Mouse (Mus musculus) MEL (cell line): ENCODE results near the gene Fgfr2.

Experiments
- CHD1 ChIP-seq: IDR thresholded peaks from 2 replicates; pipeline ENCODE4 v1.6.1; 2012; ENCODE audit warnings: low read depth, mild to moderate bottlenecking, inconsistent platforms, low read length, improper control_type of control experiment
- CHD2 ChIP-seq: IDR thresholded peaks from 2 replicates; pipeline ENCODE4 v1.6.1; 2011; ENCODE audit warnings: low read length, improper control_type of control experiment
- CTCF ChIP-seq, 3 experiments: IDR thresholded peaks in 2 of 3; conservative IDR thresholded peaks in 1 of 3; 2 replicates each; pipeline ENCODE4 v1.5.1; 2011 to 2012; ENCODE audit warnings: low read length in 3 of 3, low read depth in 2 of 3, mild to moderate bottlenecking in 2 of 3, improper control_type of control experiment in 1 of 3, inconsistent platforms in 1 of 3, mixed read lengths in 1 of 3, moderate library complexity in 1 of 3; ENCODE audit not compliant: control insufficient read depth in 1 of 3, insufficient read depth in 1 of 3, poor library complexity in 1 of 3, severe bottlenecking in 1 of 3
- ELF1 ChIP-seq: IDR thresholded peaks from 2 replicates; pipeline ENCODE4 v1.6.1; 2014; ENCODE audit warnings: low read depth, mild to moderate bottlenecking, inconsistent platforms, low read length, improper control_type of control experiment, moderate library complexity
- EP300 ChIP-seq, 2 experiments: IDR thresholded peaks; 2 replicates each; pipeline ENCODE4 v1.6.1; 2011; ENCODE audit warnings: improper control_type of control experiment in 2 of 2, low read length in 2 of 2, low read depth in 1 of 2, mild to moderate bottlenecking in 1 of 2
- ETS1 ChIP-seq: IDR thresholded peaks from 2 replicates; pipeline ENCODE4 v1.6.1; 2012; ENCODE audit warnings: low read depth, mild to moderate bottlenecking, inconsistent platforms, low read length, improper control_type of control experiment, moderate library complexity
- JUND ChIP-seq: IDR thresholded peaks from 2 replicates; pipeline ENCODE4 v1.6.1; 2011; ENCODE audit warnings: low read depth, mild to moderate bottlenecking, improper control_type of control experiment, low read length
- MXI1 ChIP-seq: IDR thresholded peaks from 2 replicates; pipeline ENCODE4 v1.6.1; 2011; ENCODE audit warnings: mild to moderate bottlenecking, low read depth, low read length, improper control_type of control experiment
- POLR2A ChIP-seq, 2 experiments: IDR thresholded peaks; 2 replicates each; pipeline ENCODE4 v1.6.1; 2011 to 2012; ENCODE audit warnings: low read length in 2 of 2, mild to moderate bottlenecking in 2 of 2, control low read depth in 1 of 2, improper control_type of control experiment in 1 of 2, low read depth in 1 of 2, moderate library complexity in 1 of 2; ENCODE audit not compliant: control insufficient read depth in 1 of 2, insufficient read depth in 1 of 2, poor library complexity in 1 of 2
- POLR2AphosphoS5 ChIP-seq: IDR thresholded peaks from 2 replicates; pipeline ENCODE4 v1.6.1; 2012; ENCODE audit warnings: low read depth, borderline replicate concordance, mild to moderate bottlenecking, inconsistent platforms, low read length, moderate library complexity, mixed read lengths
- RCOR1 ChIP-seq: IDR thresholded peaks from 2 replicates; pipeline ENCODE4 v1.6.1; 2012; ENCODE audit warnings: low read depth, mild to moderate bottlenecking, inconsistent platforms, low read length, improper control_type of control experiment
- TBP ChIP-seq: IDR thresholded peaks from 2 replicates; pipeline ENCODE4 v1.8.0; 2011; ENCODE audit warnings: low read depth, low read length, improper control_type of control experiment
- TCF12 ChIP-seq: IDR thresholded peaks from 2 replicates; pipeline ENCODE4 v1.6.1; 2014; ENCODE audit warnings: low read depth, mild to moderate bottlenecking, inconsistent platforms, low read length, improper control_type of control experiment, moderate library complexity
- ZNF384 ChIP-seq: IDR thresholded peaks from 2 replicates; pipeline ENCODE4 v1.6.1; 2012; ENCODE audit warnings: low read depth, mild to moderate bottlenecking, inconsistent platforms, low read length, improper control_type of control experiment

DNA sequence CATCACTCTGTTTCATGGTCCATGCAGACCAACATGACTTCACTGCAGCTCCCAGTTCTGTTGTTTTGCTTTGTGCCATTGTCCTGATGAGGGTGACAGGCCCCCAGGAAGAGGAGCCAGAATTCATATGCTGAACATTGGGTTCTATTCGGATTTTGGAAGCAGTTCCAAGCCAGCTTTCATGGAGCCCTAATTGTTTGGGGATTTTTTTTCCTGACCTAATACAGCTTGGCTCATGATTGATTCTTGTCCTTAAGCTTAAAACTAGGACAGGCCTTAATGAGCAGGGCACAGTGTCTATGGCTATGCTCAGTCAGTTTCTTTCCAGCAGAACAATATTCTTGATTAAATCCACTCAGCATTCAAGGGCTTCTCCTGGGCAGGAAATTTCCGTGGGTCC, 2204.9 kb downstream of the Fgfr2 start:
- TF ChIP-seq EP300 (IDR thresholded peaks at IDR 0.05; ENCODE audit: low read depth in 1 of 2, low read length in 2 of 2) (no peak), POLR2AphosphoS5 (no peak), RCOR1 (no peak), MXI1 (no peak), ELF1 (no peak), TBP (no peak), CTCF (IDR thresholded peaks at IDR 0.05 in 2 of 3, conservative IDR thresholded peaks at IDR 0.05 in 1 of 3; ENCODE audit: control insufficient read depth in 1 of 3, insufficient read depth in 1 of 3, low read depth in 2 of 3, low read length in 3 of 3, poor library complexity in 1 of 3, severe bottlenecking in 1 of 3) (no peak), ZNF384 (no peak), CHD1 (no peak), TCF12 (no peak), JUND (no peak), ETS1 (no peak), POLR2A (IDR thresholded peaks at IDR 0.05; ENCODE audit: control insufficient read depth in 1 of 2, insufficient read depth in 1 of 2, low read depth in 1 of 2, low read length in 2 of 2, poor library complexity in 1 of 2) (no peak), CHD2 (no peak)
